Mouse (Mus musculus) liver, embryonic 16.5 days (tissue): ENCODE measurements at regions not wholly inside any gene's neighbourhood (a gene's known extent, or its start where the extent isn't known, plus 50 kb on each side); places are given as distances from the start of the nearest gene placed in this dataset.

Source experiments
- ATAC-seq: fragments of 200-750 bp; cut with Nextera tagmentation; 2 replicates; pipeline ENCODE4 v1.8.0; 2017; ENCODE audit warnings: low read depth, mild to moderate bottlenecking, moderate number of reproducible peaks, moderate library complexity
- H3K27ac ChIP-seq: fragments of 300-500 bp; sonication (generic); 2 replicates; pipeline ENCODE4 v1.5.1; 2014; ENCODE audit warnings: mild to moderate bottlenecking, low read length
- H3K27me3 ChIP-seq: fragments of 300-500 bp; sonication (generic); 2 replicates; pipeline ENCODE4 v1.6.1; 2014; ENCODE audit warnings: low read depth, low read length, mixed read lengths; ENCODE audit not compliant: control insufficient read depth, insufficient read depth
- H3K36me3 ChIP-seq: fragments of 300-500 bp; sonication (generic); 2 replicates; pipeline ENCODE4 v1.6.1; 2014; ENCODE audit warnings: mild to moderate bottlenecking; ENCODE audit not compliant: control insufficient read depth, insufficient read depth
- H3K4me1 ChIP-seq: fragments of 300-500 bp; sonication (generic); 2 replicates; pipeline ENCODE4 v1.6.1; 2014; ENCODE audit warnings: low read depth, low read length, mixed read lengths; ENCODE audit not compliant: control insufficient read depth
- H3K4me2 ChIP-seq: fragments of 300-500 bp; sonication (generic); 2 replicates; pipeline ENCODE4 v1.6.1; 2014; ENCODE audit warnings: low read depth, low read length, mixed read lengths
- H3K4me3 ChIP-seq: fragments of 300-500 bp; sonication (generic); 2 replicates; pipeline ENCODE4 v1.5.1; 2014; ENCODE audit warnings: low read depth, mild to moderate bottlenecking, low read length
- H3K9ac ChIP-seq: fragments of 300-500 bp; sonication (generic); 2 replicates; pipeline ENCODE4 v1.6.1; 2014; ENCODE audit warnings: low read depth, low read length
- H3K9me3 ChIP-seq: fragments of 300-500 bp; sonication (generic); replicated peaks from 2 replicates; pipeline ENCODE4 v1.6.1; 2016; ENCODE audit warnings: low read length; ENCODE audit not compliant: control insufficient read depth
- WGBS: fragments of 180-500 bp; shearing (Covaris S2); extraction: QIAGEN DNeasy Blood & Tissue Kit; methylation state at CpG from one replicate; pipeline ENCODE4 v1.1.7; 2014; ENCODE audit not compliant: insufficient replicate concordance; 5-methylcytosine and 5-hydroxymethylcytosine counted together

DNA sequence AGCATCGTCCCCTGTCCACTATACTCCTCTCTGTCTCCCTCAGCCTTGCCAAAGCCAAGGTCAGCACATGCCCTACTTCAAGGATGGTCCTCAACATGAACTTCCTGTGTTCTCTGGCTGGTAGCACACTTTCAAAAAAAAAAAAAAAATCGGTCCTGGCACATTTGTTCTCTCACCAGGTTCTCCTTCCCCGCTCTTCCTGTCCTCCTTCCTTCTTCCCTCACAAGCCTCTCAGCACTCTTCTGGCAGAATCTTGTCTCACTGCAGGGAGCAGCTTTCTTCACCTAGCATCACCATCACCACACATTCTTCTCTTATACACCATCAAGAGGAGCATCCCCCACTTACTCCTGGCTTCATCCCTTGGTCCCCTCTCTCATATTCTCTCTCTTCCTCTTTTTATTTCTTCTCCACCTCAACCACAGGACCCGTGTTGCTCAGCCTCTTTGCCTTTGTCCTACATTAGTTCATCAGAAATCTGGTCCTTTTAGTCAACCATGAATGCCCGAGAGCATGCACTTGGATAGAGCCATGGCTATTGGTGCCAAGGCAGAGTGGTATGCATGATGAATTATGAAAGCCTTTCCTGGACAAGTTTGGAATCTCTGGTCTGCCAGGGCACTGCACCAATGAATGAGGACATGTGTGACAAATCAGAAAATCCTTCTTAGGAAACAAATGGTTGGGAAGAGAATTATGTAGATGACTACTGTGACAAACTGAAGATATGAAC lies 230.8 kb downstream of the Btg1 start:
- no peaks in the 10 kb centered on the region for H3K36me3 ChIP-seq
- no peak overlapping the region for H3K4me2 ChIP-seq
- H3K27ac ChIP-seq = no peak overlapping the region
- 49% methylated on average over 5 of the region's 5 CpGs for WGBS
- H3K4me1 ChIP-seq = no peaks in the 10 kb centered on the region
- no peak overlapping the region for H3K9ac ChIP-seq
- no peaks in the 10 kb centered on the region for H3K9me3 ChIP-seq
- H3K27me3 ChIP-seq = no peaks in the 10 kb centered on the region
- no peak for ATAC-seq
- no peak overlapping the region for H3K4me3 ChIP-seq

GRCm38 (mm10) chr10:96848496-96848895 lies 231.7 kb downstream of the Btg1 start:
- H3K9ac ChIP-seq = no peak overlapping the region
- H3K27me3 ChIP-seq = no peaks in the 10 kb centered on the region
- ATAC-seq = no peak
- no peak overlapping the region for H3K4me3 ChIP-seq
- WGBS = 56% methylated on average over 2 of the region's 2 CpGs
- no peak overlapping the region for H3K4me2 ChIP-seq
- no peak overlapping the region for H3K27ac ChIP-seq
- H3K9me3 ChIP-seq = no peaks in the 10 kb centered on the region
- H3K36me3 ChIP-seq = no peaks in the 10 kb centered on the region
- no peaks in the 10 kb centered on the region for H3K4me1 ChIP-seq

- no peaks in the 10 kb centered on the region for H3K9me3 ChIP-seq
- no peak for ATAC-seq
- no peak overlapping the region for H3K27ac ChIP-seq
- H3K36me3 ChIP-seq = no peaks in the 10 kb centered on the region
- H3K4me3 ChIP-seq = no peak overlapping the region
- H3K4me2 ChIP-seq = no peak overlapping the region
- H3K4me1 ChIP-seq = no peaks in the 10 kb centered on the region
- 52% methylated on average over 2 of the region's 2 CpGs for WGBS
- H3K27me3 ChIP-seq = no peaks in the 10 kb centered on the region
- H3K9ac ChIP-seq = no peak overlapping the region
Observed at GRCm38 (mm10) chr10:96860366-96860765, 243.6 kb downstream of the Btg1 start.

GRCm38 (mm10) chr10:96863230-96863629 lies 246.4 kb downstream of the Btg1 start:
- no peaks in the 10 kb centered on the region for H3K4me1 ChIP-seq
- H3K9me3 ChIP-seq = no peaks in the 10 kb centered on the region
- H3K27me3 ChIP-seq = no peaks in the 10 kb centered on the region
- 69% methylated on average over 8 of the region's 8 CpGs for WGBS
- H3K27ac ChIP-seq = no peak overlapping the region
- no peak for ATAC-seq
- no peak overlapping the region for H3K4me2 ChIP-seq
- H3K4me3 ChIP-seq = no peak overlapping the region
- H3K9ac ChIP-seq = no peak overlapping the region
- H3K36me3 ChIP-seq = no peaks in the 10 kb centered on the region

GRCm38 (mm10) chr10:96866468-96866867 lies 249.7 kb downstream of the Btg1 start:
- Histone ChIP-seq H3K27ac (no peak overlapping the region), H3K36me3 (no peaks in the 10 kb centered on the region), H3K9ac (no peak overlapping the region), H3K9me3 (no peaks in the 10 kb centered on the region), H3K4me1 (no peaks in the 10 kb centered on the region), H3K4me2 (no peak overlapping the region), H3K4me3 (no peak overlapping the region), H3K27me3 (no peaks in the 10 kb centered on the region)
- no peak for ATAC-seq
- 67% methylated on average over 3 of the region's 3 CpGs for WGBS

DNA sequence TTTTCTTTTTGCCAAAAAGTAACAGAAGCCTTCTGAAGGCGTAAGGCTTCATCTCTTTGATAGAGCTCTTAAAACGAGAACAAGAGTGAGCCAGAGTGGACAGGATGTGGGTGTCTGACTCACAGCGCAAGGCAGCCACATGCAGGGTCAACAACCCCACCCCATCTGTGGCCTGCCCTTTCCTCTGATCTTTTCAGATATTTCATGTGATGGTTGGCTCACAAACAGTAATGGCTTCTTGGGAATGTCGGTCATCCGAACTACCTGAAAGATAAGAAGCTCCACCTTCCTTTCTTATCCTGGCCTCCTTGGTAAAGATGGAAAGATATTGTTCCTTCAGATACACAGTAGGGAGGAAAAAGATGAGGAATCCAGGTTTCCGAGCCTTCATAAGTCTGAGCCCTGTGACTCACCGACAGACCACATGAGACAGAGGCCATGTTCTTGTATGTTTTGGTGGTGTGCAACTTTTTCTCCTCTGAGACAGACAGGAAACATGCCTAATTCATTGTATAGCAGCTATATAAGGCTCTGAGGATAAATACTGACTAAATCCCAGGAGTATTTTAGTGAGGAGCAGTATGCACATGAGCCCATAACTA lies 254.9 kb downstream of the Btg1 start:
- Histone ChIP-seq H3K9me3 (no peaks in the 10 kb centered on the region), H3K4me2 (no peak overlapping the region), H3K9ac (no peak overlapping the region), H3K36me3 (no peaks in the 10 kb centered on the region), H3K4me1 (no peaks in the 10 kb centered on the region), H3K4me3 (no peak overlapping the region), H3K27me3 (no peaks in the 10 kb centered on the region), H3K27ac (no peak overlapping the region)
- WGBS = 48% methylated on average over 7 of the region's 7 CpGs
- no peak for ATAC-seq

DNA sequence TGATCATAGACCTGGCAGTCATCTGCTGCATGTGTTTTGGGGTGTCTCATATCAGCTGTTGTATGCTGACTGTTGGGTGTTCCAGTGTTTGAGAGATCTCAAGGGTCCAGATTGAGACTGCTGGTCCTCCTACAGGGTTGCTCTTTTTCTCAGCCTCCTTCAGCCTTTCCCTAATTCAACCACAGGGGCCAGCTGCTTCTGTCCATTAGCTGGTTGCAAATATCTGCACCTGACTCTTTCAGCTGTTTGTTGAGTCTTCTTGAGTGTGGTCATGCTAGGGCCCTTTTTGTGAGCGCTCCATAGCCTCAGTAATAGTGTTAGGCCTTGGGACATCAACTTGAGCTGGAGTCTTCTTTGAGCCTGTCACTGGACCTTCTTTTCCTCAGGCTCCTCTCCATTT lies 257.8 kb downstream of the Btg1 start:
- ATAC-seq = no peak
- H3K4me1 ChIP-seq = no peaks in the 10 kb centered on the region
- no peaks in the 10 kb centered on the region for H3K9me3 ChIP-seq
- WGBS = 48% methylated on average over 1 of the region's 1 CpGs
- no peak overlapping the region for H3K9ac ChIP-seq
- H3K4me3 ChIP-seq = no peak overlapping the region
- no peak overlapping the region for H3K4me2 ChIP-seq
- no peak overlapping the region for H3K27ac ChIP-seq
- H3K27me3 ChIP-seq = no peaks in the 10 kb centered on the region
- H3K36me3 ChIP-seq = no peaks in the 10 kb centered on the region

GRCm38 (mm10) chr10:96875676-96876075 lies 258.9 kb downstream of the Btg1 start:
- 33% methylated on average over 3 of the region's 3 CpGs for WGBS
- H3K27ac ChIP-seq = no peak overlapping the region
- ATAC-seq = no peak

DNA sequence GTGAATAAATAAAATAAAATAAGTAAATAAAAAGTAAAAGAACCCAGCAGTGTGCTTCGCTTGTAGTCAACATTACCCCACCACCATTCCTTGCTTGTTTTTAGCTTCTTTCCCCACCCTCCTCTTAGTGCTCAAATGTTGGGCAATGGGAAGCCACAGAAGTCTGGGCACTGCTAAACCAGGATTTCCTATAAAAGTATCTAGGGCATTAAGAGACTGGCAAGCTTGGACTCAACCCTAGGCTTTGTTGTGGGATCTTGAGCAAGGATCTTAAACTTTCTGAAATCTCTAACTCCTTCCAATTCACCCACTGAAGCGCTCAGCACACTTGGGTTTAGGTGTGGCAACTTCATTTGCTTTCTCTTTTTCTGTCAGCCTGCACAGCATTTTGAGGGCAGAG lies 262.6 kb downstream of the Btg1 start:
- H3K36me3 ChIP-seq = no peaks in the 10 kb centered on the region
- H3K4me2 ChIP-seq = no peak overlapping the region
- no peaks in the 10 kb centered on the region for H3K27me3 ChIP-seq
- no peaks in the 10 kb centered on the region for H3K9me3 ChIP-seq
- H3K4me3 ChIP-seq = no peak overlapping the region
- 78% methylated on average over 2 of the region's 2 CpGs for WGBS
- no peaks in the 10 kb centered on the region for H3K4me1 ChIP-seq
- no peak for ATAC-seq
- H3K27ac ChIP-seq = no peak overlapping the region
- H3K9ac ChIP-seq = no peak overlapping the region

More at GRCm38 (mm10) chr10:96875676-96876075, 258.9 kb downstream of the Btg1 start:
- no peak overlapping the region for H3K9ac ChIP-seq
- H3K36me3 ChIP-seq = no peaks in the 10 kb centered on the region
- H3K4me2 ChIP-seq = no peak overlapping the region
- H3K4me1 ChIP-seq = no peaks in the 10 kb centered on the region
- H3K4me3 ChIP-seq = no peak overlapping the region
- no peaks in the 10 kb centered on the region for H3K27me3 ChIP-seq
- H3K9me3 ChIP-seq = no peaks in the 10 kb centered on the region
